Mouse (Mus musculus): ENCODE results near the gene Fam172a. TPM values are rescaled to one million over a fixed set of nuclear protein-coding genes. Genes with fewer than 3 reads are reported as not detected.
A peak's percentile ranks its signal among the peaks of the same experiment; 100 is the strongest.
"Not testable (repeated sequence)": the region's sequence is repeated elsewhere in the genome, so short reads cannot be mapped to it uniquely, and the experiment has no call there.

Gene Fam172a
- polyA plus RNA-seq (2015; fragmentation: Nextera tagmentation; extraction: Ambion mirVana) = 8.5 and 9.9 TPM in 2 replicates

GRCm38 (mm10) chr13:77701733-77702132 is at the start of gene Fam172a:
Gene Fam172a (plus strand): TSS chr13:77702033.
- H3K9ac ChIP-seq (replicated peaks); H3K4me1 ChIP-seq (ENCODE audit: insufficient read depth); H3K4me3 ChIP-seq (ENCODE audit: low read depth, low read length); H3K4me2 ChIP-seq (ENCODE audit: low read depth, low read length); DNase-seq; H3K27ac ChIP-seq (ENCODE audit: low read depth); H3K27me3 ChIP-seq (ENCODE audit: insufficient read depth, low read length); H3K36me3 ChIP-seq (replicated peaks; ENCODE audit: insufficient read depth, low read length); H3K9me3 ChIP-seq (ENCODE audit: low read length); ATAC-seq: not testable (repeated sequence)
- WGBS (ENCODE audit: insufficient replicate concordance) = no CpG with 5 or more reads among the region's 6 CpGs

- H3K27me3 ChIP-seq (ENCODE audit: insufficient read depth, low read length) = no peaks in the 10 kb centered on the region
- ATAC-seq (no peak), DNase-seq (no peak)
- H3K9ac ChIP-seq (replicated peaks) = no peak overlapping the region
- H3K27ac ChIP-seq (ENCODE audit: low read depth) = no peak overlapping the region
- no peaks in the 10 kb centered on the region for H3K4me1 ChIP-seq (ENCODE audit: insufficient read depth)
- H3K4me3 ChIP-seq (ENCODE audit: low read depth, low read length) = no peak overlapping the region
- WGBS (ENCODE audit: insufficient replicate concordance) = 28% methylated on average over 2 of the region's 2 CpGs
- no peaks in the 10 kb centered on the region for H3K36me3 ChIP-seq (replicated peaks; ENCODE audit: insufficient read depth, low read length)
- no peaks in the 10 kb centered on the region for H3K9me3 ChIP-seq (ENCODE audit: low read length)
- H3K4me2 ChIP-seq (ENCODE audit: low read depth, low read length) = no peak overlapping the region
- no peak for TF ChIP-seq CTCF (IDR thresholded peaks at IDR 0.05; ENCODE audit: low read depth)
- TF ChIP-seq EP300 (IDR thresholded peaks at IDR 0.05; ENCODE audit: low read depth) = no peak
Measured at GRCm38 (mm10) chr13:77688651-77689050, 13.2 kb upstream of the Fam172a start.

- peaks cover 9% of the 10 kb centered on the region for H3K4me1 ChIP-seq (ENCODE audit: insufficient read depth)
- no peaks in the 10 kb centered on the region for H3K36me3 ChIP-seq (replicated peaks; ENCODE audit: insufficient read depth, low read length)
- WGBS (ENCODE audit: insufficient replicate concordance) = under 1% methylated on average over 35 of the region's 35 CpGs
- peak overlapping the region; percentile 88 for H3K9ac ChIP-seq (replicated peaks)
- H3K4me2 ChIP-seq (ENCODE audit: low read depth, low read length) = peak overlapping the region; percentile 81
- peak overlapping the region; percentile 66 for H3K27ac ChIP-seq (ENCODE audit: low read depth)
- H3K27me3 ChIP-seq (ENCODE audit: insufficient read depth, low read length) = no peaks in the 10 kb centered on the region
- peak; percentile 94 for DNase-seq
- peak; percentile 98 for ATAC-seq
- H3K4me3 ChIP-seq (ENCODE audit: low read depth, low read length) = peak overlapping the region; percentile 95
- no peaks in the 10 kb centered on the region for H3K9me3 ChIP-seq (ENCODE audit: low read length)
- no peak for TF ChIP-seq EP300 (IDR thresholded peaks at IDR 0.05; ENCODE audit: low read depth)
- no peak for TF ChIP-seq CTCF (IDR thresholded peaks at IDR 0.05; ENCODE audit: low read depth)
Measured at GRCm38 (mm10) chr13:77708514-77709013, 6.7 kb downstream of the Fam172a start.

GRCm38 (mm10) chr13:77717499-77717898 is 15.7 kb downstream of the Fam172a start:
- no peak for DNase-seq

GRCm38 (mm10) chr13:77742822-77743221 is 41.0 kb downstream of the Fam172a start:
- TF ChIP-seq EP300 (IDR thresholded peaks at IDR 0.05; ENCODE audit: low read depth) = no peak
- TF ChIP-seq CTCF (IDR thresholded peaks at IDR 0.05; ENCODE audit: low read depth) = no peak
- H3K27ac ChIP-seq (ENCODE audit: low read depth) = no peak overlapping the region
- no peaks in the 10 kb centered on the region for H3K4me1 ChIP-seq (ENCODE audit: insufficient read depth)
- H3K4me2 ChIP-seq (ENCODE audit: low read depth, low read length) = no peak overlapping the region
- no peaks in the 10 kb centered on the region for H3K36me3 ChIP-seq (replicated peaks; ENCODE audit: insufficient read depth, low read length)
- DNase-seq (no peak), ATAC-seq (no peak)
- no peak overlapping the region for H3K9ac ChIP-seq (replicated peaks)
- H3K4me3 ChIP-seq (ENCODE audit: low read depth, low read length) = no peak overlapping the region
- H3K27me3 ChIP-seq (ENCODE audit: insufficient read depth, low read length) = no peaks in the 10 kb centered on the region
- no peaks in the 10 kb centered on the region for H3K9me3 ChIP-seq (ENCODE audit: low read length)

More at GRCm38 (mm10) chr13:77717499-77717898, 15.7 kb downstream of the Fam172a start:
- no peak for ATAC-seq
- no peak overlapping the region for H3K4me2 ChIP-seq (ENCODE audit: low read depth, low read length)
- no peak overlapping the region for H3K4me3 ChIP-seq (ENCODE audit: low read depth, low read length)
- no peaks in the 10 kb centered on the region for H3K27me3 ChIP-seq (ENCODE audit: insufficient read depth, low read length)
- no peak overlapping the region for H3K27ac ChIP-seq (ENCODE audit: low read depth)
- no peak overlapping the region for H3K9ac ChIP-seq (replicated peaks)
- 80% methylated on average over 2 of the region's 2 CpGs for WGBS (ENCODE audit: insufficient replicate concordance)
- H3K36me3 ChIP-seq (replicated peaks; ENCODE audit: insufficient read depth, low read length) = no peaks in the 10 kb centered on the region
- H3K4me1 ChIP-seq (ENCODE audit: insufficient read depth) = no peaks in the 10 kb centered on the region
- no peak for TF ChIP-seq EP300 (IDR thresholded peaks at IDR 0.05; ENCODE audit: low read depth)
- TF ChIP-seq CTCF (IDR thresholded peaks at IDR 0.05; ENCODE audit: low read depth) = no peak
- H3K9me3 ChIP-seq (ENCODE audit: low read length) = no peaks in the 10 kb centered on the region

GRCm38 (mm10) chr13:77777606-77778005 is 75.8 kb downstream of the Fam172a start:
- H3K27ac ChIP-seq (ENCODE audit: low read depth) = no peak overlapping the region
- ATAC-seq (no peak), DNase-seq (no peak)
- no peak overlapping the region for H3K4me2 ChIP-seq (ENCODE audit: low read depth, low read length)
- no peak for TF ChIP-seq EP300 (IDR thresholded peaks at IDR 0.05; ENCODE audit: low read depth)
- no peak for TF ChIP-seq CTCF (IDR thresholded peaks at IDR 0.05; ENCODE audit: low read depth)
- no peak overlapping the region for H3K9ac ChIP-seq (replicated peaks)
- H3K9me3 ChIP-seq (ENCODE audit: low read length) = no peaks in the 10 kb centered on the region
- WGBS (ENCODE audit: insufficient replicate concordance) = 83% methylated on average over 2 of the region's 2 CpGs
- no peaks in the 10 kb centered on the region for H3K27me3 ChIP-seq (ENCODE audit: insufficient read depth, low read length)
- H3K4me3 ChIP-seq (ENCODE audit: low read depth, low read length) = no peak overlapping the region
- no peaks in the 10 kb centered on the region for H3K36me3 ChIP-seq (replicated peaks; ENCODE audit: insufficient read depth, low read length)
- H3K4me1 ChIP-seq (ENCODE audit: insufficient read depth) = no peaks in the 10 kb centered on the region

GRCm38 (mm10) chr13:77807341-77807740 is 105.5 kb downstream of the Fam172a start:
- not testable (repeated sequence) for H3K4me3 ChIP-seq (ENCODE audit: low read depth, low read length); H3K27me3 ChIP-seq (ENCODE audit: insufficient read depth, low read length); H3K4me2 ChIP-seq (ENCODE audit: low read depth, low read length); H3K9me3 ChIP-seq (ENCODE audit: low read length); H3K27ac ChIP-seq (ENCODE audit: low read depth); DNase-seq; H3K36me3 ChIP-seq (replicated peaks; ENCODE audit: insufficient read depth, low read length); H3K9ac ChIP-seq (replicated peaks); ATAC-seq; H3K4me1 ChIP-seq (ENCODE audit: insufficient read depth)
- 81% methylated on average over 2 of the region's 2 CpGs for WGBS (ENCODE audit: insufficient replicate concordance)

Measured in liver, postnatal 0 days (tissue).